Mouse (Mus musculus): ENCODE data around the gene Plk2.

- TF ChIP-seq POLR2A (IDR thresholded peaks at IDR 0.05; ENCODE audit: borderline replicate concordance, extremely low read depth, low read depth, low read length) (no peak), CTCF (IDR thresholded peaks at IDR 0.05; ENCODE audit: insufficient read depth, low read length) (no peak)
These were observed 6.6 kb downstream of the Plk2 start for GRCm38 (mm10) chr13:110401443-110401842.

Measured in lung, adult 2 months (tissue).